Mouse (Mus musculus): Measurements from ENCODE around the gene Dcaf7.

GRCm38 (mm10) chr11:106056819-106057491 lies 20.3 kb downstream of the Dcaf7 start:
- no peak for TF ChIP-seq CTCF (IDR thresholded peaks at IDR 0.05; ENCODE audit: borderline replicate concordance, control insufficient read depth, extremely low read depth, insufficient read depth, low read length, poor library complexity)
- no peak for TF ChIP-seq POLR2A (IDR thresholded peaks at IDR 0.05; ENCODE audit: control insufficient read depth, extremely low read depth, insufficient read depth, low read length, poor library complexity)
